Mouse (Mus musculus): ENCODE measurements at regions not wholly inside any gene's neighbourhood (a gene's known extent, or its start where the extent isn't known, plus 50 kb on each side); places are given as distances from the start of the nearest gene placed in this dataset.

- DNase-seq (ENCODE audit: low spot score), result no peak
Measured at GRCm38 (mm10) chr10:44641616-44642015, 113.3 kb upstream of the Prdm1 start.

DNA sequence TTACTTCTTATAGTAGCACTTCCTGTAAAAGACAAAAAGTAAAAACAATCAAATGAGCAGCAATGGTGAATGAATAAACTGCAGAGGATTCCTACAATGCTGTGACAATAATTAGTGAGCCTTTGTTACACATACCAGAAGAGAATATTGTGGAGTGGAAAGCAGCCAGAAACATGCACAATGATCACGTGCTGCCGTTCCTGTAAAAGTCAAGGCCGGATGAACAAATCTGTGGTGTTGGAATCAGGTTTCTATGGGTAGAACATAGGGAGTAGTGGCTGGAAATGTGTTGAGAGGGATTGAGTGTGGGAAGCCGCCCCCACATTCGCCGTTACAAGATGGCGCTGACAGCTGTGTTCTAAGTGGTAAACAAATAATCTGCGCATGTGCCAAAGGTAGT is 112.3 kb upstream of the Prdm1 start:
- no peak for DNase-seq (ENCODE audit: low spot score)

- no peak for DNase-seq (ENCODE audit: low spot score)
Measured at GRCm38 (mm10) chr10:44638678-44639077, 110.4 kb upstream of the Prdm1 start.

- DNase-seq (ENCODE audit: low spot score), result no peak
Measured at GRCm38 (mm10) chr10:44636786-44637185, 108.5 kb upstream of the Prdm1 start.

GRCm38 (mm10) chr10:44636061-44636460 is 107.8 kb upstream of the Prdm1 start:
- DNase-seq (ENCODE audit: low spot score), result no peak

GRCm38 (mm10) chr10:44631584-44631983 is 103.3 kb upstream of the Prdm1 start:
- DNase-seq (ENCODE audit: low spot score), result no peak

- DNase-seq (ENCODE audit: low spot score), result no peak
Measured at GRCm38 (mm10) chr10:44630485-44630884, 102.2 kb upstream of the Prdm1 start.

- DNase-seq (ENCODE audit: low spot score), result no peak
Measured at GRCm38 (mm10) chr10:44628387-44628786, 100.1 kb upstream of the Prdm1 start.

DNA sequence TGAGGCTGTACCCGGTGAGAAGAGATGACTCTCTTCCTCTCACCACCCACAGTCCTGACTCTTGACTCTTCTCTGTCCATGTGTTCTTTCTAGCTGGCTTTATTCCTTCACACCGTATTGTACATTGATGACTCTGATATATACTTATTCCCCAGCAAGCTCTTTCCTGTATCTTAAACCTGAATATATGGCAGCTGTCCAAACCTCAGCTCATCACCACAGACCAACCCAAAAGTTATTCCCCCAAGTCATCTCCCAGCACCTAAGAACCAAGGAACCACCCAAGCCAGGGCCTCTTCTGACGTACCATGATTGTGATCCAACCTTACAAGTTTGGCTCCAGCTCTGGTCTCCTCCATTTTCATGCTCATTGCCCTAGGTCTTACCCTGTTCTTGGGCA is 99.1 kb upstream of the Prdm1 start:
- DNase-seq (ENCODE audit: low spot score), result no peak

- no peak for DNase-seq (ENCODE audit: low spot score)
Measured at GRCm38 (mm10) chr10:44625521-44625920, 97.2 kb upstream of the Prdm1 start.

- no peak for DNase-seq (ENCODE audit: low spot score)
Measured at GRCm38 (mm10) chr10:44615586-44615985, 87.3 kb upstream of the Prdm1 start.

GRCm38 (mm10) chr10:44612571-44612970 is 84.3 kb upstream of the Prdm1 start:
- no peak for DNase-seq (ENCODE audit: low spot score)

- DNase-seq (ENCODE audit: low spot score), result no peak
Measured at GRCm38 (mm10) chr10:44611399-44611798, 83.1 kb upstream of the Prdm1 start.

DNA sequence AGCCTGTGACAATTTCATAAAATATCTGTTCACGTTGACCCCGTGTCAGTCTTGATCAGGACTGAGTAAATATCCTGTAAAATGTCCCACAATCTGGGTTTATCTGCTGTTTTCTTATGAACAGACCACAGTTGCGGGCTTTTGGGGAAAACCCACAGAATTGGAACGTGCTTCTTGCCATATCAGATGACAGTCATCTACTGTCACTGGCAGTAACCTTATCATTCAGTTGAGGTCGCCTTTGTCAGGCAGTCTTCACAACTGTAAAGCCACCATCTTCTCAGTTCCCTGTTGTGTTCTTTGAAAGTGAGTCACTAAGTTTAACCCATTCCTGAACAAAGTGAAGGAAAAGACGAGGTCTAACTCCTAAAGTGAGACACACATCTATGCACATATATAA is 80.9 kb upstream of the Prdm1 start:
- DNase-seq (ENCODE audit: low spot score), result no peak

DNA sequence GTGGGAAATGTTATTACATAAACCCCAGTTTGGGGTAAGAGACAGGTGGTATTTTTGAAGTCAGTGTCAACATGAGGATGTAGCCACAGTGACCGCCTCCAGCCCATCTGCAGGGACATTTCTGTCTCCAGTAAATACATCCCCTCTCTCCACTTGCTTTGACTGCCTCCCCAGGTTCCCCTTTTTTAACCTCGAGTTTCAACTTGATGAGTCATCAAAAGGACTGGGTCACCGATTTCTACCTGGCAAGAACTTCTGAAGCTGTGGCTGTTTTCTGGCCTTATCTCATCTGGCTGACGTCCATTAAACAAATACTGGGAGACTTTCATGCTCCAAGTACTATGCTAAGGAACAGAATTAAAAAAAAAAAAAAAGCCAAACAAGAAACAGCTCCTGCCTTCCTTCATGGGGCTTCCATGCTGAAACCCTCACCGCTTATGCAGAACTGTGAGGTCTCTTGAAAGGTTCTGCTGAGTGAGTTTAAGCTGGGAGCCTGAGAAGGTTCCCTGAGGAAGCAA is 79.1 kb upstream of the Prdm1 start:
- DNase-seq (ENCODE audit: low spot score), result no peak

GRCm38 (mm10) chr10:44604512-44604911 is 76.2 kb upstream of the Prdm1 start:
- no peak for DNase-seq (ENCODE audit: low spot score)

DNA sequence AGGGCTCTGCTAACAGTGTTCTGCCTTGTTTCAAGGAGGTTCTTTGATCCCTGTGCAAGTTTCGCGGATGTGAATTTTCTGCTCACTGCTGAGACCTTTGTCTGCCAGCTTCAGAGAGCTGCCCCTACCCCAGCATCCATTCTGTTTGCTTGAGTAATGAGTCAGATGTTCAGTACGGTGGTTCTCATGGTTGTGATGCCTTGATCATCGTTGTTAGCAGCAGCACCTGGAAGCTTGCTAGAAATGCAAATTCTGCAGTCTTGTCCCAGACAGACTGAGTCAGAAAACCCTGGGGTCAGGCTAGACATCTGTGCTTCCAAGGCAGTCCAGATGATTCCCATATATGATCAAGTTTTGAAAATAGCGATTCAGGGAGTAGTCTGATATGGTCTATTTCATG is 75.2 kb upstream of the Prdm1 start:
- no peak for DNase-seq (ENCODE audit: low spot score)

DNA sequence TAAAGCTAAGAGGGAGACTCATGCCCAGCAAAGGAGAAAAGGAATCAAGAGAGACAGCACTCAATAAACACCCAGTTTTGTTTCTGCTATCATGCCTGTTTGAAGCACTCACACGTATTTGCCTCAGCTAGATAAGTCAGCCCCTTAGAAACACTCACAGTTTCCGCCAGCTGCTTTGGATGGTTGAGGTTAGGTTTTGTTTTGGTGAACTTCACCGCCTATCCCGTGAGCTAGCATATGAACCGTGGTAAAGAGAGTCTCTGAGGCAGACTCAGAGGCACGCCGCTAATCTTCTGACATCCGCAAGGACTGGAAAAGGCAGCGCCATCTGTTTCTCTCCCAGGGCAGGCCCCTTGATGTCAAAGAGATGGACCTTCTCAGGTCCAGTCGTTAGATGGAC is 73.2 kb upstream of the Prdm1 start:
- DNase-seq (ENCODE audit: low spot score), result no peak

- no peak for DNase-seq (ENCODE audit: low spot score)
Measured at GRCm38 (mm10) chr10:44599964-44600334, 71.6 kb upstream of the Prdm1 start.

- DNase-seq (ENCODE audit: low spot score), result no peak
Measured at GRCm38 (mm10) chr10:44599331-44599963, 71.1 kb upstream of the Prdm1 start.

GRCm38 (mm10) chr10:44598615-44599014 is 70.3 kb upstream of the Prdm1 start:
- DNase-seq (ENCODE audit: low spot score), result no peak

- no peak for DNase-seq (ENCODE audit: low spot score)
Measured at GRCm38 (mm10) chr10:44595932-44596331, 67.6 kb upstream of the Prdm1 start.

- DNase-seq (ENCODE audit: low spot score), result no peak
Measured at GRCm38 (mm10) chr10:44589842-44590241, 61.5 kb upstream of the Prdm1 start.

GRCm38 (mm10) chr10:44589352-44589751 is 61.1 kb upstream of the Prdm1 start:
- DNase-seq (ENCODE audit: low spot score), result no peak

All from left cerebral cortex, adult 11 months (tissue).